Mouse (Mus musculus): Measurements from ENCODE around the gene Vars2.

The Vars2 gene

GRCm38 (mm10) chr17:35635202-35635601 is 32.2 kb downstream of the Vars2 start:
- peak; percentile 51 for DNase-seq (ENCODE audit: low read depth)

- DNase-seq (ENCODE audit: low read depth) = peak; percentile 82
Observed at GRCm38 (mm10) chr17:35633992-35634391, 33.4 kb downstream of the Vars2 start.

GRCm38 (mm10) chr17:35626537-35626936 is 40.9 kb downstream of the Vars2 start, which contains the start of gene Gm9573:
Gene Gm9573, minus strand, starts transcription at chr17:35626637.
- no peak for DNase-seq (ENCODE audit: low read depth)

- DNase-seq (ENCODE audit: low read depth) = no peak
Observed at GRCm38 (mm10) chr17:35617127-35617526, 50.3 kb downstream of the Vars2 start.

Data from NIH3T3 (cell line).